Mouse (Mus musculus): Measurements from ENCODE around the gene Arhgap28. TPM values are rescaled to one million over a fixed set of nuclear protein-coding genes. Genes with fewer than 3 reads are reported as not detected.

The Arhgap28 gene
- total and polyA plus RNA-seq, 3 experiments = 0.11 TPM; not detected in 2

DNA sequence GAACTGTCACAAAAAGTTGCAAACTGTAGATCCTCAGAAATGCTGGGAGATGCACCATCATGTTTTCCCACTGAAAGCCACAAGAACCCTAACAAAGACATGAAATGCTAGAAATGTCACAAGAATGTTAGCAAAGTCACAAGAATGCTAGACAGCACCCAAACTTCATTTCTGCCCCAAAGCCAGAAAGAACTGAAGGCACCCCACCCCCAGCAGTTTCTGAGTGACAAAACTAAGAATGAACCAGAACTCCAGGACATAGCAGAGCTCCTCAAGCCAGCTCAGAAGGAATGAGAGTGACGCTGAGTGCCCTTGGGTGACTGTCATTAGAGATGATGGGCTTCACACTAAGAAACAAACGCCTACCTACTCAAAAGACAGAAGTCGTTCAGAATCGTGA is 68.4 kb downstream of the Arhgap28 start:
- H3K4me3 ChIP-seq (ENCODE audit: low read depth, low read length) = no peak overlapping the region
- no peak for ATAC-seq (ENCODE audit: extremely low read depth, insufficient number of reproducible peaks, low FRiP score, poor library complexity, severe bottlenecking)
- H3K4me1 ChIP-seq (ENCODE audit: insufficient read depth, low read depth, low read length) = no peaks in the 10 kb centered on the region
- H3K27me3 ChIP-seq (ENCODE audit: insufficient read depth, low read length) = no peaks in the 10 kb centered on the region
- TF ChIP-seq CTCF (IDR thresholded peaks at IDR 0.05; ENCODE audit: low read depth, low read length) (no peak), GATA2 (IDR thresholded peaks at IDR 0.05; ENCODE audit: borderline replicate concordance, low read depth, low read length) (no peak), POLR2AphosphoS5 (IDR thresholded peaks at IDR 0.05; ENCODE audit: insufficient replicate concordance, low read depth, low read length) (no peak), TAL1 (conservative IDR thresholded peaks at IDR 0.05; ENCODE audit: low read depth, low read length) (no peak), GATA1 (IDR thresholded peaks at IDR 0.05; ENCODE audit: borderline replicate concordance, low read length) (no peak)
- peaks cover 62% of the 10 kb centered on the region for H3K9me3 ChIP-seq (replicated peaks)
- H3K36me3 ChIP-seq (replicated peaks) = no peaks in the 10 kb centered on the region
- no peak for DNase-seq (ENCODE audit: low spot score)

DNA sequence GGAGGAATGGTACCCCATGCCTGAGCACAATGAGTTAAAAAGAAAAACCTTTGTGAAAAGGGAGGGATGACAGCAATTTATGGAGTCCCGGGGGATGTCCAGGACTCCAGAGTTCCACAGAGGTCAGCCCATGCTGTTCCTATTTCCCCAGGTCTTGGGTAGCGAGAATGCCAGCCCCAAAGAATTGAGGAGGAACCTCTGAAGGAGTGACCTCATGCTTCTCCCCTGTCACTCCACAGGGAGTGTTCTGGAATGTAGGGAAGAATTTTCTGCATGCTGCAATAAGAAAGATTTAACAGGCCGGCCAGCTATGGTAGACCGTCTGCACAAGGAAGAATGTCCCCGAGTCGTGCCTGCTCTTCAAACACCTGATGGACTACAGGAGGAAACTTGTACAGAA is 72.5 kb downstream of the Arhgap28 start:
- peaks cover 66% of the 10 kb centered on the region for H3K9me3 ChIP-seq (replicated peaks)
- no peaks in the 10 kb centered on the region for H3K4me1 ChIP-seq (ENCODE audit: insufficient read depth, low read depth, low read length)
- H3K4me3 ChIP-seq (ENCODE audit: low read depth, low read length) = no peak overlapping the region
- DNase-seq (ENCODE audit: low spot score) (no peak), ATAC-seq (ENCODE audit: extremely low read depth, insufficient number of reproducible peaks, low FRiP score, poor library complexity, severe bottlenecking) (no peak)
- H3K36me3 ChIP-seq (replicated peaks) = no peaks in the 10 kb centered on the region
- no peak for TF ChIP-seq GATA2 (IDR thresholded peaks at IDR 0.05; ENCODE audit: borderline replicate concordance, low read depth, low read length)
- TF ChIP-seq CTCF (IDR thresholded peaks at IDR 0.05; ENCODE audit: low read depth, low read length) = no peak
- TF ChIP-seq GATA1 (IDR thresholded peaks at IDR 0.05; ENCODE audit: borderline replicate concordance, low read length) = no peak
- no peak for TF ChIP-seq TAL1 (conservative IDR thresholded peaks at IDR 0.05; ENCODE audit: low read depth, low read length)
- TF ChIP-seq POLR2AphosphoS5 (IDR thresholded peaks at IDR 0.05; ENCODE audit: insufficient replicate concordance, low read depth, low read length) = no peak
- no peaks in the 10 kb centered on the region for H3K27me3 ChIP-seq (ENCODE audit: insufficient read depth, low read length)

DNA sequence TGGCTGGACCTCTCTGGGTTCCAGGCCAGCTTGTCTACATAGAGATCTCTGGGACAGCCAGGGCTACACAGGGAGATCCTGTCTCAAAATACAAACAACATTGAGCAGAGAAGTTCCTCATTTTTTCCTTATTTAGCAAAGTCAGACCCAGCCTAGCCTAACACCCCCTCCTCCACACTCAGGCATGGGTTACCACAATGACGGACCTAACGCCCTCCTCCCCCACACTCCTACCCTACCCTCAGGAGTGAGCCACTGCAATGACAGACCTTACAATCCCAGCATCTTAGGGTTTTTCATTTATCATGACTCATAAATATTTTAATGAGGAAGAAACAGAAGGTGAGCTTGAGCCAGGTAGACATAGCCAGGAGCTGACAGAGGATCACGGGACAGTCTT is 73.0 kb downstream of the Arhgap28 start:
- DNase-seq (ENCODE audit: low spot score) = no peak
- H3K4me3 ChIP-seq (ENCODE audit: low read depth, low read length) = no peak overlapping the region
- peaks cover 66% of the 10 kb centered on the region for H3K9me3 ChIP-seq (replicated peaks)
- H3K36me3 ChIP-seq (replicated peaks) = no peaks in the 10 kb centered on the region
- H3K27me3 ChIP-seq (ENCODE audit: insufficient read depth, low read length) = no peaks in the 10 kb centered on the region
- ATAC-seq (ENCODE audit: extremely low read depth, insufficient number of reproducible peaks, low FRiP score, poor library complexity, severe bottlenecking) = no peak
- H3K4me1 ChIP-seq (ENCODE audit: insufficient read depth, low read depth, low read length) = no peaks in the 10 kb centered on the region
- TF ChIP-seq CTCF (IDR thresholded peaks at IDR 0.05; ENCODE audit: low read depth, low read length) (no peak), POLR2AphosphoS5 (IDR thresholded peaks at IDR 0.05; ENCODE audit: insufficient replicate concordance, low read depth, low read length) (no peak), GATA2 (IDR thresholded peaks at IDR 0.05; ENCODE audit: borderline replicate concordance, low read depth, low read length) (no peak), TAL1 (conservative IDR thresholded peaks at IDR 0.05; ENCODE audit: low read depth, low read length) (no peak), GATA1 (IDR thresholded peaks at IDR 0.05; ENCODE audit: borderline replicate concordance, low read length) (no peak)

- ATAC-seq (ENCODE audit: extremely low read depth, insufficient number of reproducible peaks, low FRiP score, poor library complexity, severe bottlenecking) (no peak), DNase-seq (ENCODE audit: low spot score) (no peak)
- Histone ChIP-seq H3K9me3 (replicated peaks) (peaks cover 66% of the 10 kb centered on the region), H3K27me3 (ENCODE audit: insufficient read depth, low read length) (no peaks in the 10 kb centered on the region), H3K4me3 (ENCODE audit: low read depth, low read length) (no peak overlapping the region), H3K36me3 (replicated peaks) (no peaks in the 10 kb centered on the region), H3K4me1 (ENCODE audit: insufficient read depth, low read depth, low read length) (no peaks in the 10 kb centered on the region)
- no peak for TF ChIP-seq TAL1 (conservative IDR thresholded peaks at IDR 0.05; ENCODE audit: low read depth, low read length)
- no peak for TF ChIP-seq GATA2 (IDR thresholded peaks at IDR 0.05; ENCODE audit: borderline replicate concordance, low read depth, low read length)
- TF ChIP-seq CTCF (IDR thresholded peaks at IDR 0.05; ENCODE audit: low read depth, low read length) = no peak
- no peak for TF ChIP-seq POLR2AphosphoS5 (IDR thresholded peaks at IDR 0.05; ENCODE audit: insufficient replicate concordance, low read depth, low read length)
- no peak for TF ChIP-seq GATA1 (IDR thresholded peaks at IDR 0.05; ENCODE audit: borderline replicate concordance, low read length)
Measured at GRCm38 (mm10) chr17:67930467-67930866, 73.5 kb downstream of the Arhgap28 start.

DNA sequence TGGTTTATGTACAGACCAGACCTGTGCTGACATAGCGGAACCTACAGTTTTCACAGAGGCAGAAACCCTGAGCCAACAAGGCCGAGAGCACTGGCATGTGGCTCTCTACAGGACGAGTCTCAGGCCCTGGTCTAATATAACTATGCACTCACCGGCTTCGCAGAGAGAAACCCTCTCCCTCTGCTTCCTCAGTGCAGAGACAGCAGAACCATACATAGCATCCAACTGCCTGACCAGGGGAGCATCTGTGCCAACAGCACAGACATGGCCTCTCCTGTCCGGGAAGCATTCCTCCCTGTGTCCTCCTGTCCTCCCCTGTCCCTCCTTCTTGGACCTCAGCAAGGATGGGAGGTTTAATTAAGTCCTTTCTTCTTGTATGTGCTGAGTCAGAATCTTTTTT is 75.6 kb downstream of the Arhgap28 start:
- H3K9me3 ChIP-seq (replicated peaks) = peaks cover 57% of the 10 kb centered on the region
- ATAC-seq (ENCODE audit: extremely low read depth, insufficient number of reproducible peaks, low FRiP score, poor library complexity, severe bottlenecking) = no peak
- no peaks in the 10 kb centered on the region for H3K36me3 ChIP-seq (replicated peaks)
- no peaks in the 10 kb centered on the region for H3K4me1 ChIP-seq (ENCODE audit: insufficient read depth, low read depth, low read length)
- H3K27me3 ChIP-seq (ENCODE audit: insufficient read depth, low read length) = no peaks in the 10 kb centered on the region
- DNase-seq (ENCODE audit: low spot score) = no peak
- no peak overlapping the region for H3K4me3 ChIP-seq (ENCODE audit: low read depth, low read length)
- TF ChIP-seq CTCF (IDR thresholded peaks at IDR 0.05; ENCODE audit: low read depth, low read length) (no peak), POLR2AphosphoS5 (IDR thresholded peaks at IDR 0.05; ENCODE audit: insufficient replicate concordance, low read depth, low read length) (no peak), GATA1 (IDR thresholded peaks at IDR 0.05; ENCODE audit: borderline replicate concordance, low read length) (no peak), TAL1 (conservative IDR thresholded peaks at IDR 0.05; ENCODE audit: low read depth, low read length) (no peak)

GRCm38 (mm10) chr17:67927864-67928263 is 76.1 kb downstream of the Arhgap28 start:
- DNase-seq (ENCODE audit: low spot score) (no peak), ATAC-seq (ENCODE audit: extremely low read depth, insufficient number of reproducible peaks, low FRiP score, poor library complexity, severe bottlenecking) (no peak; the same call in 1 of the 2 replicates)
- H3K27me3 ChIP-seq (ENCODE audit: insufficient read depth, low read length) = no peaks in the 10 kb centered on the region
- TF ChIP-seq POLR2AphosphoS5 (IDR thresholded peaks at IDR 0.05; ENCODE audit: insufficient replicate concordance, low read depth, low read length) = no peak
- no peak for TF ChIP-seq GATA1 (IDR thresholded peaks at IDR 0.05; ENCODE audit: borderline replicate concordance, low read length)
- TF ChIP-seq CTCF (IDR thresholded peaks at IDR 0.05; ENCODE audit: low read depth, low read length) = no peak
- TF ChIP-seq GATA2 (IDR thresholded peaks at IDR 0.05; ENCODE audit: borderline replicate concordance, low read depth, low read length) = no peak
- TF ChIP-seq TAL1 (conservative IDR thresholded peaks at IDR 0.05; ENCODE audit: low read depth, low read length) = no peak
- H3K9me3 ChIP-seq (replicated peaks) = peaks cover 53% of the 10 kb centered on the region
- H3K36me3 ChIP-seq (replicated peaks) = no peaks in the 10 kb centered on the region
- H3K4me1 ChIP-seq (ENCODE audit: insufficient read depth, low read depth, low read length) = no peaks in the 10 kb centered on the region
- H3K4me3 ChIP-seq (ENCODE audit: low read depth, low read length) = no peak overlapping the region

Data from G1E (cell line).